Mouse (Mus musculus) CD4-positive, CD25-positive, alpha-beta regulatory T cell, adult 2 months (primary cell): ENCODE measurements around the gene Ptpn4.

Experiments
- DNase-seq: peaks from one replicate; pipeline ENCODE4 v3.0.0-alpha.2; 2012; ENCODE audit warnings: low read depth, low spot score

Ptpn4 gene

DNA sequence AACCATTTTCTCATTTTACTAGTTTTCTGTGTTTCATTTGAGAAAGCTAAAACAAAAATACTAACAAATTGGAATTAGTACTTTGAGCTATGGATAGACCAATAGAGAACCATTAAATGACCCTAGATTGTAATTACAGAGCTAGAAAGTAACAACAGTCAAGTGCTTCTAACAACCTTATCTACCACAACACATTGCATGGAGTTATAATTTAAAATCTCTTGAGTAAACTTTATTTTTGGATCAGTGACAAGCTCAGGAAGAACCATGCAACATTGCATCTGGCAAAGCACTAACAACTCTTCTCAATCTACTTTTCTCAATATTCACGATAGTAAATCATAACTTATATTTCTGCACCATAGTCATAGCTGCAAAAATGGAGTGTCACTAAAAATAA is 29.7 kb downstream of the Ptpn4 start:
- DNase-seq: no peak

DNA sequence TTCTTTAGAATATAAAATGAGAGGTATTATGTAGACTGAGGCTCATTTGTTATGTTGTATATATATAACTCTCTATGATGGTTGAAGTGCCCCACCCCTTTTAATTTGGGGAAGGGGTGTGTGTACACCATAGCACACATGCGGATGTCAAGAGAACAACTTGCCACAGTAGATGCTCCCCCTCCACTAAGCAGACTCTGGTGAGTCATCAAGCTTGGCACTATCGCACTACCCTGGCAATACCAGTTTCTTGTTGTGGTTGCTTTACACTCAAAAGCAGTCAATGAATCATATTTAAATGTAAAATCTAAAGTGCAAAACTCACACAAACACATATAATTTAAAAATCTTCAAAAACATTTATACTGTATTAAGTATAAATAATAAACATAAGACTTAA is 31.4 kb downstream of the Ptpn4 start:
- no peak for DNase-seq

GRCm38 (mm10) chr1:119804586-119804985 is 32.8 kb downstream of the Ptpn4 start:
- DNase-seq: no peak

- no peak for DNase-seq
These were observed 42.2 kb downstream of the Ptpn4 start for GRCm38 (mm10) chr1:119795174-119795573.

GRCm38 (mm10) chr1:119794342-119794741 is 43.1 kb downstream of the Ptpn4 start:
- DNase-seq: no peak

- no peak for DNase-seq
These were observed 46.8 kb downstream of the Ptpn4 start for GRCm38 (mm10) chr1:119790616-119791015.

DNA sequence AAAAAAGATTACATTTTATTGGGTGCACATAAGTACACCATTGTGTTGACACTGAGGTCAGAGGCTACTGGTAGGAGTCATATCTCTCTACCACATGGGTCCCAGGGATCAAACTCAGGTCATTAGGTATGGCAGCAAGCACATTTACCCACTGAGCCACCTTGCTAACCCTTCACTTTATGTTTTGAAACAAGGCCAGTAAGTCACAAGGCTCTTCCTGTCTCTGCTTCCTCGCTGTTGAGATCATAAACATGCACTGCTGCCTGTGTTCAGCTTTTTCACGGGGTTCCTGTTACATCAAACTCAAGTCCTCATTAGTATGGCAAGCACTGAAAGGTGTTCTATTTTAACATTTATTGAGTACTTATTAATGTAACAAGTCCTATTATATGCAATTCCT is 61.5 kb downstream of the Ptpn4 start:
- peak; percentile 35 for DNase-seq

- no peak for DNase-seq
These were observed 101.7 kb downstream of the Ptpn4 start for GRCm38 (mm10) chr1:119735692-119736091.

DNA sequence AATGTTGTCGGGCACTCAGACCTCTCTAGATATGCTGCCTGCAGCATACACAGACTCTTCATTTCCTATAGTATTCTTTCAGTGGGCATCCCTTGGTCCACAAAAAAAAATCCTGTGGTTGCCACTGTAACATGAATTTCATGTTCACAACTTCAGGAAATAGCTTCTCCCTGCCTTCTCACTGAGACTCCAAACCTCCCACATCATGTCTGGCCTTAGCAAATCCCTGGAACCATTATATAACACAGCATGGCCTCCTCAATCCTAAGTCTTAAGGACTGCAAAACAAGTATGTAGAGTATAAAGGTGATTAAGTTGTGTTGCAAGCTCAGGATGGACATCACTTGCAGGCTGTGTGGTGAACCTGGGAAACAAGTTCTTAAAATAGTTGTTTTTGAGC is 102.6 kb downstream of the Ptpn4 start:
- no peak for DNase-seq

- no peak for DNase-seq
These were observed 106.2 kb downstream of the Ptpn4 start for GRCm38 (mm10) chr1:119731166-119731565.

DNA sequence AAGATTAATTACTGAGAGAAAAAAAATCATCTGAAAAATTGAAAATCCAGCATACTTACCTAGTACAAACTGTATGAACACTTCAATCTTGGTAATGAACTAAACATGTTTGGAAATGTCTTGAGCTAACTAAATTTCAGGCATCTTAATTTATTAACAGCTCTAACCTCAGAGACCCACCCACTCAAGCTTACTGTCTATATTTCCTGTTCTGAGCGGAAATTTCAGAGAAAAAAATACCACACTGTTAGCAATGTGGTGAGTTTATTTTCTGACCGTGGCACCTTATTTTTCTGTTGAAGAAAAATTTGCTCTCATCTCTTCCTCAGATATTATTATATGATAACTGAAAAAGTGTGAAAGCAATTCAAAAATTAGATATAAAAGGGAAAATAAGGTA is 124.4 kb downstream of the Ptpn4 start:
- DNase-seq: peak; percentile 35

GRCm38 (mm10) chr1:119706471-119707217 is 130.8 kb downstream of the Ptpn4 start:
- DNase-seq: no peak

GRCm38 (mm10) chr1:119696860-119697259 is 140.6 kb downstream of the Ptpn4 start:
- DNase-seq: no peak

DNA sequence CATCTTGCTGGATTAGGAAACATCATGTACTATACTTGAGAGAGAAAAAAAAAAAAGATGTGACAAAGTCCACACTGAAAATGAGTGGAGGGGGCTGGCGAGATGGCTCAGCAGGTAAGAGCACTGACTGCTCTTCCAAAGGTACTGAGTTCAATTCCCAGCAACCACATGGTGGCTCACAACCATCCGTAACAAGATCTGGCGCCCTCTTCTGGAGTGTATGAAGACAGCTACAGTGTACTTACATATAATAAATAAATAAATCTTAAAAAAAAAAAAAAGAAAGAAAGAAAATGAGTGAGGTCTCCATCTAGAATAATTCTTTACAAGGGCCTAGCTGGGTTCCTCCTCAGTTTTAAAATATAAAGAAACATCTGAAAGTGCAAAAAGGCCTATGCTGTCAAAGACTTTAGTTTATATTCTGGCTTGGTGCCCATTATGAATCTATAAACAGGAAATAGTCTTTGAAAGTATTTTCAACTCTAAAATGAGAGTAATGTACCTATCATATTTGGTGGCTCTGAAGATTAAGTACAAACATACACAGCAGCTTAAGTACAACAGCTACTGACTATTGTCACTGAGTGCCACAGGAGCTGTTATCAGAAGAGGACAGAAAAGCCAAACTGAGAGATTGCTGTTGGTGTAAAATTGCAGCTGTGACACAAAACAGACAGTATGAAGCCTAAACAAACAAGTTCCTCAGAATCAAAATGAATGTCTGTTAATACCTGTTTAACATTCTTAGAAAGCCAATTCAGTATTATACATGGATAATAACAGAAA is 151.4 kb downstream of the Ptpn4 start:
- DNase-seq: peak; percentile 4

DNA sequence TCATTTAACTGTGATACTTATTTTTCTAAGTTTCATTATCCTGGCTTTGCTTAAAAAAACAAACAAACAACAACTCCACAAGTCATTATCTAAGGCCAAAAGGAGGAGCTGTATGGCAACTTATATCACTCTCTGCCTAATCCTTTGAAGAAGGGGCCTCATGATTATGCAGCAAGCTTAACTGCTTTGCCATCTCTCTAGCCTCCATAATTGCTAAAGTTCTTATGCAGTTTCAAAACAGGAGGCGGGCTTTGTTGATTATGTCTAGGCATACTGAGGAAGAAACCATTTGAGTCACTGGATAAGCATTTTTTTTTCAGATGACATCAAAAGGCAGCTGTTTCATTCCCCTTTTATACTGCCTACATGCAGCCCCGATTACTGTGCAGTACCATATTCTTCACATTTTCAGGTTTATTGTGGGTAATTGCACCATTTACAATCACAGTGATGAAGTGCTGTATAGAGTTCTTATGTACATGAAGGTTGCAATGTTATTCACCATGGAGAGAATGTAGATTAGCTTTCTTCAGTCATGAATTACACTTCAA is 155.7 kb downstream of the Ptpn4 start:
- no peak for DNase-seq

GRCm38 (mm10) chr1:119674984-119675383 is 162.4 kb downstream of the Ptpn4 start:
- peak; percentile 44 for DNase-seq

GRCm38 (mm10) chr1:119666904-119667303 is 170.5 kb downstream of the Ptpn4 start:
- no peak for DNase-seq

GRCm38 (mm10) chr1:119654307-119654706 is 183.1 kb downstream of the Ptpn4 start:
- DNase-seq: peak; percentile 15

DNA sequence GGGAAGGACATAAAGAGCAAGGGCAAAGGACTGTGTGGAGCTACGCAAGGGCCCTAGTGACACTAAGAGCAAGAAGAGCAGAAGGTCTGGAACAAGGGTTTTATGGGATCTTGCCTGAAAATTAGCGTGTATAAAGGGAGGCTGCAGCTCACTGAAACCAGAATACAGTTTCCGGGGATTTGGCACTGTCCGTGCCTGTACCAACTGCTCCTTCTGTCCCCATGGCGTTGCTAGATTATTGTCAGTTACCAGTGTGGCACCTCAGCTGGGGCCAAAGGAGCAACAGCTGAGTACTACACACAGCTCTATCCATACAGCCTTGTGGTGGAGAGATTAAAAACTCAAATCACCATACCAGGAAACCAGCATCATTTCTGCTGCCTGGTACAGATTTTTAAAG is 187.0 kb downstream of the Ptpn4 start:
- DNase-seq: no peak

DNA sequence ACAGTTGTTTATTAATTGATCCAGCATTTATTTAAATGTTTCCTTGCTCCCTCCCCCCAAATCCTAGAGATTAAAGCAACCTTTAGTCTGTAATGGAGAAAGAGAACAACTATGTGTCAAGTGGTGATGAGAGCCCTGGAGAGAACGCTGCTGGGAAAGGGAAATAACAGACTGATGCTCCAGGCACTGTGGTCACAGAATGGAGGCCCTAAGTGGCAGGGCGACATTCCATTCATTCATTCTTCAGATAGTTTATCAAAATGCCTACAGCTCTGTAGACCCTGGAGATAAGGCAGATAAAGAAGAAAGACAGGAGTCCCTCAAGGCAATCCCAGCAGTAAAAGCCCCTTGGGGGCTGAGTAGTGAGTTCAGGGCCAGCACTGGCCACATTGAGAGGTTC is 187.8 kb downstream of the Ptpn4 start:
- no peak for DNase-seq

GRCm38 (mm10) chr1:119648205-119649111 is 189.0 kb downstream of the Ptpn4 start, which contains the start of gene Epb41l5:
TSS of gene Epb41l5 (minus strand) at chr1:119649000.
- peak; percentile 64 for DNase-seq

DNA sequence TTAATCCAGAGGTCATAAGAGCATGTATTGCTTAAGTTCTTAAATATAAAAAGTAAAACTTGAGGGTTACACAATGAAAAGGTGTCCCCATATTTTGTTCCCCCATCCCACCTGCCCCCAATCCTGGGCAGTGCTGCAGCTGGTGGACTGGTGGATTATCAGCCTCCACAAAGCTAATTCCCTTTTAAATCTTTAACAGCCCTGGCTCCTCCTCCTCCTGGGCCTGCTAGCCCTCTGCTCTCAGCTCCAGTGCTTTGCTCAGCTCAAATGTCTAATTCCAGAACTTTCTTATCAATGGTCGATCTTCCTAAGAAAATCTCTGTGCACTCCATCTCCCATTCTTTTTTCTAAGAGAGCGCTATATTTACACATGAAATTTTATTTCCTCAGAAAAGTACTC is 191.1 kb downstream of the Ptpn4 start:
- DNase-seq: no peak
